Mouse (Mus musculus): ENCODE data around the gene Acad11.

The Acad11 gene

DNA sequence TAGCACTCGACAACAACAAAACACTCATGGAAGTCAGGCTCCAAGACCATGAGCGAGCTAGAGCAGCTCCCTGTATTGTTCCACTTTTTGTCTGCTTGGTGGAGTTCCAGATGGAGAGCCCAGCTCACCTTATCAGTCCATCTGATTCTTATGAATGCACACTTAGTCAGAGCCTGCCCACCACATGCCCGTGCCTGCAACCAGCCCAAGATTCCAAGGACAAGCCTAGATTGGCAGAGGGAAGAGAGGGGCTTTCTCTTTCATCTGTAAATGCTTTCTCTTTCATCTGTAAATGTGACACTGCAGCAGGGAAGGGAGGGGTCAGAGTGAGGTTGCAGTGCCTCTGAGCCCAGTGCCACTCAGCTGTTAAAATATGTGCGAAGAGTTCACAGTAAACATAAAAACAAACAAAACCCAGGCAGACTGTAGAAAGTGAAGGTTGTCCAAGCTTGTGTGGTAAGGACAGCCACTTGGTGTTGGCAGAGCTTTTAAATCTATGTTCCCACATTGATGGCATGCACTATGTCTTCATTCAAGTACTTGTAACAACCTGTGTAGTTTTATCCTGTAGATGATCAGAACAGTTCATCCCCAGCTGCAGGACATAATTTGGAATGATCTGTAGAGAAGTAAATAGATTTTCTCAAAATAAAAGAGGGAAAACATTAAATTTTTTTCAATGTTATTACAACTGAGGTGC lies 22.7 kb downstream of the Acad11 start:
- DNase-seq: no peak

DNA sequence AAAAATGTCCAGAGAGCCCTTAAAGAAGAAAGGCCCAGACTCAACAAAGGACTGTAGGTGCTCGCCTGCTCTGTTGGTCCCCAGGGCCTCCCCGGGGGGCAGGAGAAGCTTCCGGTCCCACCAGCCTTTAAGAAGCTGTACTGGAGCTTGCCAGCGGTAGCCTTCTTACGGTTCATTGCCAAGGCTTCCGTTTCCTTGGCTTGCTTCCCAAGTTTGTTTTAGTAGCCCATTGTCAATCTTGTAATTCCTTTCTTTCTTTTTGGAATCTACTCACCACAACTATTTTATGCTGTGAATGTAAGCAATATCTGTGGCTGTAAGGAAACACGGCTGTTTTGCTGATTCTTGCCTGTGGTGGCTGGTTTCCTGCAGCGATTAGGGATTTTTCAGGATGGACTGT lies 25.4 kb downstream of the Acad11 start:
- no peak for DNase-seq

DNA sequence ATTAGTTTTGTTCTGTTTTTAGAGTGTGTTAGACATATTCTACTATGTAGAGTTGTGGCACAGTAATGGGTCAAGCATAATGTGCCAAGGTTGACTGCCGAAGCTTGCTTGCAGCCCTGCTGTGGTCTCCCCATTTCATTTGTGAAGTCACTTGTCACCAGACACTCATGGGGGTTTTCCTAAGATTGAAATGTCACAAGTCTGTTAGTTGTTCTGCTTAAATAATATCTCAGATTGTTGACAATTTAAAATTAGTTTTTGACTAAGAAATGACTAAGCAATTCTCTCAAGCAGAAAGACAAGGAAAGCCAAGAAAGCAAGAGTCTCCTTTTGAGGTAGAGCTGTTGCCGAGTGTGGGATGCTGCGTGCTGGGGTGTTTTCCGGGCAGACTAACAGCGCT lies 29.8 kb downstream of the Acad11 start:
- DNase-seq: no peak

DNA sequence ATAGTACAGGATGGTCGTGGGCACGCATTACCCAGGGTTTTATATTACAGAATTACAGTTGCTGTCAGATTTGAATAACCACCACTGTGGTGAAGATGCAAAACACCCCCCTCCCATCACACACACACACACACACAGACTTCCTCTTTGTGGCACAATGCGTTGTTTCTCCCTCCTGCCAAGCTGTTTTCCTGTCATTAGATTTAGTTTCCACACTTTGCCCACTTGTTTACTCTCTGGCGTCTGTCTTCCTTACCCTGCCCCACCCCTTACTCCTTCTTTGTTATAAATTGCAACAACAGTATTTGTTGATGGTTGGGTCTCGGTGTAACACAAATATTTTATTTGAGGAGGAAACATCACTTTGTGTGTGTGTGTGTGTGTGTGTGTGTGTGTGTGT lies 35.1 kb downstream of the Acad11 start:
- no peak for DNase-seq

DNA sequence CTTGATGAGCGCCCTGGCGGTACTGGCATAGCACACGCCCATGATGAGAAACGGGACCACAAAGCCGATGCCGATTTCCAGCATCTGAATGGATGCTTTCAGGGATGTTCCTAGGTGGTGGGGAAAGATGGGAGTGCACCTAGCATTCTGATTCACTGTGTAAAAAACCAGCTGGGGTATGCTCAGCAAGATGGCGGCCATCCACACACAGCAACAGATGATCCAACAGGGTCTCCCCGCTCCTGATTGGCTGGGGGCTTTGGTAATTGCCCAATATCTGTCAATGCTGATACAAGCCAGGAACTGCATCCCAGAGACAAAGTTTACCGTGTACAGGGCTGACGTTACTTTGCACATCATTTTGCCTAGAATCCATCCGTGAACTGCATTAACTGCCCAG lies 35.9 kb downstream of the Acad11 start:
- no peak for DNase-seq

DNA sequence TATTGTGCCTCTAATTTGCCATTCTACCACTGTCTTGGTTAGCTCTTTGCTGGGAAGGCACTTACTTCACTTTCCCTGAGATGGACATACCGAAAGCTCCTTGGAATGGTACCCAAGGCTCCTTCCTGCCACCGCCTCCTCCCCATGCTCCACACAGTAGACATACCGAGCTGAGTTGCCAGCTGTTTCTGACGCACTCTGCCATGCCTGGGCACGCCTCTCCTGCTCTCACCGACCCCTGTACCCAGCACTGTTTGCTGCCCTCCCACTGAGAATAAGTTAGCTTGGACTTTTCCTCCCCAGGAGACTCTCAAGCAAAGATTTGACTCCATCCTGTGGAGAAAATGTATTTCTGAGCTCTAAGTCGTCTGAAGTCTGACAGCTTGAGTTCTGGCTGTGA lies 37.6 kb downstream of the Acad11 start:
- no peak for DNase-seq

DNA sequence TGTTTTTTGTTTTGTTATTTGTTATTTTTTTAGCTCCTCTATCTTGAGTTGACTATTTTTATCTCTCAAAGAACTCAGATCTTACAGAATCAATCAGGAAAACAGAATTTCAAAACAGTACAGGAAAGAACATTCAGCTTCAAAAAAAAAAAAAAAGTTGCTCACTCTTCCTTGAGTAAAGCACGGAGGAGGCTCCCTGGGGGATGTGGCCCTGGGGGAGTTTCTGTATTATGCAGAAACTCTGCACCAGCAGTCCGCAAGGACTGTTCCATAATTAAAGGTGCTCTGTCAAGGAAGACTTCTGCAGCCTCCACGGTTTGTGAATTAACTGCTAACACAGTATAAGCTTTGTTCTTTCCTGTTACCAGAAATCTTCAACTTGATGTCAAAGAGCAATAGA lies 38.3 kb downstream of the Acad11 start:
- DNase-seq: no peak

DNA sequence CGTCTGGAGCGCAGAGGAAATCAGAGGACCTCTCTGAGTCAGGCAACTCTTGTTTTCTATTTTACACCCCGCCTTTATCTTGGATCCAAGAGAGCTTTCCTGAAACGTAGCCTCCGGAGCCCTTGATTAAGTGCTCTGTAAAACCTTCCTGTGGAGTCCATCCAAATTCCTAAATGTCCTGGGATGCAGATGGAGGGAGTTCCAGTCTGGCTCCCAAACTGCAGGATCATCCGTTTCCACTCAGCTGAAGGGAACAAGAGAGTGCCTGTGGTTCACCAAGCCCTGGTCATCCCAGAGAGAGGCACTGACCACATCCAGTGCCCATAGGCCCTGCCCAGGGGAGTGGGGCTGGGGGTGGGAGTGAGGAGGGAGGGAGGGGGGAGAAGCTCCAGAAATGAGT lies 39.1 kb downstream of the Acad11 start:
- no peak for DNase-seq

DNA sequence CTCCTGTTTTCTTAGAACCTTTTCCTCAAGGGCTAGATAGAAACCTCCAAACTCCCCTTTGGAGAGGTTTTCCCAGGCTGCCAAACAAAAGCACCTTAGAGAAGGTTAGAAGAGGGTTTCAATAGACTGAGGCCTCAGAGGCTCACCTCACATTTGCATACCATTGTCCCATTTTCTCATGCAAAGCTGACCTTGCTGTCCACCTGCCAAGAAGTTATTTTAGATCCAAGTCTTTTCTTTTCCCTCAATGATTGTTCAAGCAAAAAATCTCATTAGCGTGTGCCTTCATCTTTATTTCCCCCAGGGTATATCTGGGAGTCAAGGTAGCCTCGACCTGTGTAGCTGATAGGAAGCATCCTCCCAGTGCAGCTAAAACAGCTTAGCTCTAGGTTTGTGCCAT lies 39.7 kb downstream of the Acad11 start:
- no peak for DNase-seq

DNA sequence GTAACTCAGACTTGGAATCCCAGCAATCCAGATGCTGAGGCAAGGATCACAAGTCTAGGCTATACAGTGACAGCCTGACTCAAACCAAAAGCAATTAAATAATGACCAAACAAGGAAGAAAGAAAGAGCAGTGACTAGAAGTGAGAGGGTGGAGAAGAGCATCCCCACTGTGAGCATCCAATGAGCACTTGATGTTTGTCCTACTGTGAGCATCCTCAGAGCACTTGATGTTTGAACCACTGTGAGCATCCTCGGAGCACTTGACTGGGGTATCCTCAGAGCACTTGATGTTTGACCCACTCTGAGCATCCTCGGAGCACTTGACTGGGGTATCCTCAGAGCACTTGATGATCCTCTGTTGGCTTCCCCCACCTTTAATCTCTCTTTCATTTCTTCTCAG lies 41.8 kb downstream of the Acad11 start:
- DNase-seq: no peak

DNA sequence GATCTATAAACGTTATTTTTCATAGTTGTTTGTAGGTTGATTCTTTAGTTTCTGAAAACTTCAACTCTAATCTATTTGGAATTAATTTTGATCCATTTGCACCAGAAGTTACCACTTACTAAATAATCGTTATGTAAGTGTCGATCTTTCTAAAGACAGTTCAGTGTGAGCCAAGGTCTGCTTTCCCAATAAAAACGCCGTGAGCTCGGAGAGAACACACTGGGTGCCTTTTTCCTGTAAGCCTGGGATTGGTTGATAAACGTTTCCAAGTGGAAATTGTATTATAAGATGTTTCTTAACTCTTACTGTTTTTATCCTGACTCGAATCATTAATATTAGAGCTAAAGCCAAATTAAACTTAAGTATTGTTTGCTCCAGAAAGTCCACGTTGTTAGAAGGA lies 43.8 kb downstream of the Acad11 start:
- no peak for DNase-seq

DNA sequence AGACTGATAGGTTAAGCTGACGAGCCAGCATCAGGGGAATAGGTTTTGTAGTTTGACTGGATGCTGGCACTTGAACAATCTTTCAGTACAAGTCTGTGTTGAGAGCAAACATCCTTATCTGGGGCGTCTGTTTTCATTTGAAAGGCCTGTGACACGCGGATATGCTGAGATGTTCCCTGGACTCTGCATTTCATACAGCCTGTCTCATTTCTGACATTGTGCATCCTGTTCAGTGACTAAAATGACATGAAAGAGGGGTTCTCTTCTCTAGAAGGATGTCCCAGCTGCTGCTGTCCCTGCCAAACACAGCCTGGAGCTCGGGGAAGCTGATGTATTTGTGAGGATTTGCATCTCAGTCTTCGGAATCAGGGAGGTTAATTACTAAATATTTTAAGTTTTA lies 44.3 kb downstream of the Acad11 start:
- DNase-seq: no peak

DNA sequence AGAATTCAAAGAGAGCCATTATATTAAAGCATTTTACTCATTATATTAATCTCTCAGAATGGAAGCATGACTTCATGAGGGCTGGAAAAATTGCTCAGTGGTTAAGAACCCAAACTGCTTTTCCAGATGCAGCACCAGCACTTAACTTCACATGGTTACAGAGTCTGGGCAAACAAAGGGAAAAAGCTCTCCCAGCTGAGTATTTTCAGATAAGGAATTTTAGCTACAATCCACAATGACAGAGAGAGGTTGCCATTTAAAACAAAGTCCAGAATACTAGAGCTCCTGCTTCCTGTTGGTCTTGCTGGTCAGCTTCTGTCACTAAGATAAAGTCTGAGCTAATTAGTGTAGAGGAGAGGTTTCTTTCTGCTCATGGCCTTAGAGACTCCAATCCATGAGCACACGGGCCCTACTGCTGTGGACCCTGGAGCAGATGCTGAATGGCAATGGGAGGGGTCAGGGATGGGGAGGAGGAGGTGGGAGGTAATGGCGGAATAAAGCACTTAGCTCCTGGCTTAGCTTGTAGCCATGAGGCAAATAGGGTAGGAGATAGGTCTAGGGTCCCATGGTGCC lies 45.5 kb downstream of the Acad11 start:
- no peak for DNase-seq

DNA sequence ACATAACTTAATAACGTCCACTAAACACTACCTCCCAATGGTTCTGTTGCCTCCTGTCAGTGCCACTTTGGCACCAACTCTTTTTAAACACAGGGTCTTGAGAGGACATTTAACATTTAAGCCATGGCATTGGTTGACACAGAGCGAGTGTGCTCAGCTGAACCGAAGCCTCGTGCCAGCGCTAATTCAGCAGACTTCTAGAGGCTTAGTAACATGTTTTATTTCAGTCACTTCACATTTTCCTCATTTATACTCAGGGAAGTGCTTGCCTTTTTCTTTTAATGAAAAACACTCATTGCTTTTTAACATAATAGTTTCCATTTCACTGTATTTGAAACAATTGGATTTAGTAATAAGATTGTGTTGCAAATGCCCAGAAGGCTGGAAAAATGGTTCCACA lies 46.0 kb downstream of the Acad11 start:
- no peak for DNase-seq

DNA sequence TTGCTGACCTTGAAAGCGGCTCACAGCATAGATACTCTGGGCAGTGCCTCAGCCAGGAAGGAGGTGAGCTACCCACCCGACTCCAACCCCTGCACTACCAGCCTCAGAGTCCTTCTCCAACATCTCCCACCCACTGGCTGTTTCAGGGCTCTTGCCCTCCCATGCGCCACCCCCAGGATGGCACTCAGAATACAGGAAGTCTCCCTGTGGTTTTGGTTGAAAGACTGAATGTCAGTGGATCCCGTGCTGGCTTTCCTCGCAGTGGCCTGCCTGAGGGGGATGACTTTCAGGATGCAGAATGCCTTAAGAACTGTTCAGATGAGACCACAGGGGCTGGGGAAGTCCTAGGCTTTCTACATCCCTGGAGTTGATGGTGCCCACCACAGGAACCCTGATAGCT lies 59.9 kb downstream of the Acad11 start:
- no peak for DNase-seq

DNA sequence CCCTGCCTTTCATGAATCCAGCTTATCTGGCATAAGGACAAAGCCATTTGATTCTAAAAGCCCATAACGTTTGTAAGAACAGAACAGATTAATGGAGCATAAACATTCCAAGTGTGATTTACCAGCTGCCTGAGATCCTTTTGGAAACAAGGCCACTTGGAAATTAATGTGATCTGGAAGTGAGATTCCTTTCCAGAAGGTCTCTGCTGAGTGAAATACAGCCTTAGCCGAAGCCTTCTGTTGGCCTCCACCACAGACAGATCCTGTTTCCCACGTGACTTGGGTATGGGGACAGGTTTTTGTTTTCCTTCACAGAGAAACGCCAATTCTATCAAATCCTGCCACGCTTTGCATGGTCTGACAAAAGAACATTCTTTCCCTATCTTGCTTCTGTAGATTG lies 60.4 kb downstream of the Acad11 start:
- no peak for DNase-seq

DNA sequence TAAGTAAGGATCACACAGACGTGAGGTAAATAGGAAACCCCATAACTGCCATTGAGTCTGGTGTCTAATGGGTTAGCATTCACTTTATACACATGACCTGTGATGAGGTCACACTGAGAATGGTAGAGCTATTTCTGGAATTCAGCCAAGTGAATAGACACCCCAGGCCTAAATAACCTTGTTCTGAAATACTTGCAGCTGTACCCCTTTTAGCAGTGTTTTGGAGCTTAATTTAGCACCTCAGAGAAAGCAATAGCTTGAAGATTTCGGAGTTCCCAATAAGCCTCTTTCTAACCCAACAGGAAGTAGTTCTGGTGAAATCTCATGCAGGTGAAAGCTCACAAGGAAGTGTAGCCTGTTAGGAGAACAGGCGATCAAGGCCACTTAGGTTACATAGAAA lies 63.7 kb downstream of the Acad11 start, which contains the start of gene Ackr4:
Gene Ackr4 (minus strand): TSS at position 101 of the 400 bp plus-strand sequence.
- no peak for DNase-seq

DNA sequence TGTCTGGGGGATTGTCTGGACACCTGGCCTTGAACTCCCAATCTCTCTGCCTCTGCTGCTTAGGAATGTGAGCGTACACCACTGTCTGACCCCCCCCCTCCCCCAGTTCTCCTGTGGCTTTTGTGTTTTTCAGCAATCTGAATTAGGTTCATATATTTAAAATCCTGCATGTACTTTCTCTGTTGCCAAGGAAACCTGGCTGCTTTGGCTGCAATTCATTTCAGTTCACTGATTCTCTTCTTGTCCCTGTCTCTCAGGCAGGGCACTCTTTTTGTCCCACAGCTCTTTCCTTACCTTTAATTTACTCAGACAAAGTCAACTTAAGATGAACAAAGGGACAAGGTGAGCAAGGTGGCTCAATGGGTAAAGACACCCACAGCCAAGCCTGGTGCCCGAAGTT lies 64.9 kb downstream of the Acad11 start:
- DNase-seq: no peak

DNA sequence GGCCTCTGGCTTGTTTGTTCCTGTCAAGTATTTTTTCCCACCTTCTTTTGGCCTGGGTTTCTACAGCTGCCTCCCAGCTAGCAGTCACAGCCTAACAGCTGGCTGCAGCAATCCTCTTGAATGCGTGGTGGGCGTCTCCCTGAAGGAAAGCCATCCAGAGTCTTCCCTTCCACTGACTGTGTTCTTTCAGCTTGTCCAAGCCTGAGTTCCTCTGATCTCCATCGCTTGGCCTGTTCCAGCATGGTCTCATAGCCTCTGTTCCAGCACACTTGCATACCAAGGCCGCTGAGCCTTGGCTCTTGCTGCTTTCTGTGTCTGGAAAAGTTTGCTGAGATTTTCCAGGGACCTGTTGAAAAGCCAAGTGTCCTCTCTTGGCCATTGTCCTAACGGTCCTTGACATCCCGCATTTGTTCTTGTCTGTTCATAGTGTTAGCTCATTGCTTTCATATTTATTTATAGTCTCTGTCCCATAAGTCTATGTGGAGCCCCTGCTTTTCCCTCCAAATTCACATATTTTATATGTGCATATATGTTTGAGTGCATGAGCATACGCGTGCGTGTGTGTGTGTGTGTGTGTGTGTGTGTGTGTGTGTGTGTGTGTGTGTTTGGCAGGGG lies 67.1 kb downstream of the Acad11 start:
- DNase-seq: no peak

DNA sequence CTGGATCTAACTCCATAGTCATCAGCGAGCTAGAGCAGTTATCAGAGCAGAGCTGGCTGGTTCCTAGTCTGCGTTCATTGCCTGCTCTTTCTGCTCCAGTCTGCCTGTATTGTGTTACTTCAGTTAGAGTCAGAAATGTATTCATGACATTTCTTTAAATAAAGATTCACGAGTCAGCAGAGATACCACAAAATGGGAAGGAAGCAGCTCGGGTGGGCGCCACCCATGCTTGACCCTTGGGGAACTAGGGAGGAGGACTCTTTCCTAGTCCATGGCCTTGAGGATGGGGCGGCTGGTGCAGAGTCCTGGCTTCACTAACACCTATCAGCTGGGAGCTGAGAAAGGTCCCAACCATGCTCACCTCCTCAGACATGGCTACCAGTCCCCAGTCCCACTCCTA lies 77.2 kb downstream of the Acad11 start:
- no peak for DNase-seq

DNA sequence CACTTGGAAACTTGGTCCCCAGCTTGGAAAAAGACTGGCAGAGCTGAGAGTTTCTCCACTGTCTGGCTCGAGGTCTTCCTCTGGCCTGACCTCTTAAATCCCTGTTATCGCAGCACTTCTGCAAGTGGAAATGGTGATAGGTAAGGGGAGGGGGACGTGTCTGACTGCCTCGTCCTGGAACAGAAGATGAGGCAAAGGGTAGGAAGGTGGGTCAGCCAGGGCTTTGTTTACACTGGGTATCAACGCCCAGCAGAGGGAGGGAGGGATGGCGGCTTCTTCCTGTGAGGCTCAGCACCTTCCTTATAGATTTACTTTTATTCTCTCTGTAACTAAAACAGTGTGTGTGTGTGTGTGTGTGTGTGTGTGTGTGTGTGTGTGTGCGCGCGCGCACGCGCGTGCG lies 79.6 kb downstream of the Acad11 start:
- no peak for DNase-seq

DNA sequence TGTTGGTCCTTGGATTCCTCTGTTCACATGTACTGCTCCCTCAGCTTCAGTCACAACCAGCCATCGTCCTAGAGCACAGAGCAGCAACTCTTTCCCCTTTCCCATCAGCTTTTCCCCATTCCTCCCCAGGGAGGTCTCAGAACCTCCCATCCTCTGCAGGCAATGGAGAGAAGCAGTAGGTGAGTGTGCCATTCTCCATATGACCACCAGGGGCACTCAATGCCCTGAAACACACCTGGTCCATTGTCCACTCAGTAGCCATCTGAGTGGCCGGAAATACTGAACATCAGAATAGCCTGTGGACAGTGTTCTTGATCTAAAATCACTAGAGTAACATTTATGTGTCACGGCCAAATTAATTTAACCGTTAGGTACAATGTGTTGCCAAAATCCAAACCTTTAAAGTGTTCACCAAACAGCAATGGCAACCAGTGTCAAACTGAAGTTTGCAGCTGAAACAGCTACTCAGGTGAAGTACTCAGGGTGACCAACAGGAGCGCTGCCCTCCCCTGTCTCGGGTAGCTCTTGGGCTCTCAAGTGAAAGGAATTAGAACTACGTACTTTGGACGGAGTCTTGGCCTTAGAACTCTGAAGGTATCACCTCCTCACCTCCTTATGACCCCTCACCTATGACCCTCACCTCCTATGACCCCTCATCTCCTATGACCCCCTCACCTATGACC lies 81.3 kb downstream of the Acad11 start:
- no peak for DNase-seq

DNA sequence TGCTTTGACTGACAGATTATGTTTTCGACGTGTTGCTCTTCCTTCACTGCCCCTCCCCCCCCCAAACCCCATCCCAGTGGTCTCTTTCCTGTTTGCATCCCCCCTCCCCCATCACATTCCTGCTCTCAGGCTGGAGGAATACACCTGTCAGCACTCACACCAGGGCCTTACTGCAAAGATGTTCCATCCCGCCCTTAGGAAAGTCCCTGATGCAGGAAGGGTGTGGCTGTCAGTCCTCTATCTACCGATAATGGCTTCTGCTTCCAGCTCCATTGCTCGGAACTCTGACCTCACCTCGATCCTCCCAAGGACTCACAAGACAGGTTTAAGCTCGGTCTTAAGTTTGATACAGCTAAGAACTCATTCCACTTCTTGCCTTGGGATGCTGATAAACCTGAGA lies 83.5 kb downstream of the Acad11 start:
- no peak for DNase-seq

DNA sequence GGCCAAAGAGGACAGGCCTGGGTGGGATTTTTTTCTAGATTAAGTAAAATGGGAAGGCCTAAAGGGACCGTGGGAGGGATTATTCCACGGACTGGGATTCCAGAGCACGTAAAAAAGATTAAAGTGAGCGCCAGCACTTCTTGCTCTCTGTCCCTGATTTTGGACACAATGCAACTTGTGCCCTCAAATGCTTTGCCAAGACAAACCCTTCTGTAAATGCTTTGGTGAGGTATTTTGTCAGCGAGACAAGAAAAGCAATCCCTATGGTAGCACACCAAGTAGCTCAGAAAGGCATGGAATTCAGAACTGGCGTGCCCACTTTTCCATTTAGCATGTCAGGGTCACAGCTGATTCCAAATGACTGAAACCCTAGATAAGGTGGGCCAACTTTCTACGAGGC lies 85.8 kb downstream of the Acad11 start:
- no peak for DNase-seq
